Mouse (Mus musculus): ENCODE data around the gene Arhgap24. TPM values are rescaled to one million over a fixed set of nuclear protein-coding genes. Genes with fewer than 3 reads are reported as not detected.

The Arhgap24 gene
- polyA plus RNA-seq (2014; fragmentation: Nextera tagmentation; extraction: Ambion mirVana): 11.2 and 12.0 TPM in 2 replicates

DNA sequence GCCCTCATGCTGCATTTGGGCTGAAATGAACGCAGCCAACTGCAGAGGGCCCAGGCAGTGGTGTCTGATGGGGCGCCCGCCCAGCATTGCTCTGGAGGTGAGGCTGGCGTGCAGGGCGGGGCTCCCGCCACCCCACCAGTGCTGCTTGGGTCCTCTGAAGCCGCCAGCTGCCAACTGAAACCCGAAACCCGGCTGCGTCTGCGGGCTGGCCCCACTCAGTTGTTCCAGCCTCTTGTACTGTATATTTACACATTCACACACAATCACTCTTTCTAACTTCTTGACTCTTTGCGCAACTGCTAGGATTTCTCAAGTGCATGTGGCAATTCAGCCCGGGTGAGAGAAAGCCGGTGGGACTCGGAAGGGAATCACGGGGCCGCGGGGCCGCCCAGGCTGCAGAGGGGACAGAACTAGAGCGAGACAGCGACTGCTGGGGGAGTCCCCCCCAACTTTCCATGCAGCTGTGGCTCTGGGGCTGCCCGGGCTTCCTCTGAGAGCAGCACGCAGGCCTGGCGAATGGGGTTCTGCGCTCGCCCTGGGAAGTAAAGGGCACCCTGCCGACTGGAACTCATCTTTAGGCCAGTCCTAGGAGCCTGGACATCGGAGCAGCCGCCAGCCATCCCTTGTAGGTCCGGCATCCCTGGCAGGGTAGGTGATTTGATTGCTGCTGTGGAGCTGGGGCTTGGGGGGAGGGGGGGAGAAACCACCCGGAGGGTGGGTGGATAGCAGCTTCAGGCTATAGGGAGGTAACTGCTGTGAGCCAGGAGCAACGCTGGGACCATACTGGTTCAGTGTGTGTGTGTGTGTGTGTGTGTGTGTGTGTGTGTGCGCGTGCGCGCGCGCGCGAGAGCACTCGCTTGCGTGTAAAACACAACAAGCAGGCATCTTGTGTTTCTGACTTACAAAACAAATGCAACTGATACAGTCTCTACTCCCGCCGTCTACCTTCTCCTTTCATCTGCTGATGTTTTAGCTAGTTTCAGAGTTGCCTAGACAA lies at the start of gene Arhgap24:
Arhgap24 (plus strand) TSS at position 177 of the 997 bp plus-strand sequence.
- H3K4me3 ChIP-seq (ENCODE audit: low read depth, low read length): peak within 1 kb of the TSS; percentile 27
- peak within 1 kb of the TSS; percentile 61 for H3K4me2 ChIP-seq (ENCODE audit: low read depth, low read length)
- no peaks in the 10 kb centered on the region for H3K9me3 ChIP-seq (ENCODE audit: control insufficient read depth, low read length)
- ATAC-seq (ENCODE audit: low read depth): peak; percentile 80
- peak within 1 kb of the TSS; percentile 7; the same call in 1 of the 2 replicates for H3K27ac ChIP-seq (ENCODE audit: low read depth, low read length)
- H3K27me3 ChIP-seq (ENCODE audit: control insufficient read depth, insufficient read depth, low read length): no peaks in the 10 kb centered on the region
- H3K9ac ChIP-seq (replicated peaks; ENCODE audit: low read depth, low read length): peak within 1 kb of the TSS; percentile 37
- under 1% methylated on average over 42 of the region's 44 CpGs for WGBS
- H3K36me3 ChIP-seq (ENCODE audit: control insufficient read depth, insufficient read depth, low read length): no peaks in the 10 kb centered on the region
- H3K4me1 ChIP-seq (ENCODE audit: control insufficient read depth, insufficient read depth, low read length): peaks cover 9% of the 10 kb centered on the region; the same call in 1 of the 2 replicates

- Histone ChIP-seq H3K4me3 (ENCODE audit: low read depth, low read length) (no peak overlapping the region), H3K9me3 (ENCODE audit: control insufficient read depth, low read length) (no peaks in the 10 kb centered on the region), H3K27me3 (ENCODE audit: control insufficient read depth, insufficient read depth, low read length) (no peaks in the 10 kb centered on the region), H3K4me1 (ENCODE audit: control insufficient read depth, insufficient read depth, low read length) (no peaks in the 10 kb centered on the region), H3K9ac (replicated peaks; ENCODE audit: low read depth, low read length) (no peak overlapping the region), H3K4me2 (ENCODE audit: low read depth, low read length) (no peak overlapping the region), H3K36me3 (ENCODE audit: control insufficient read depth, insufficient read depth, low read length) (no peaks in the 10 kb centered on the region), H3K27ac (ENCODE audit: low read depth, low read length) (no peak overlapping the region)
- ATAC-seq (ENCODE audit: low read depth): no peak
- WGBS: 47% methylated on average over 4 of the region's 4 CpGs
Measured at GRCm38 (mm10) chr5:102434182-102434581, 47.0 kb upstream of the Arhgap24 start.

DNA sequence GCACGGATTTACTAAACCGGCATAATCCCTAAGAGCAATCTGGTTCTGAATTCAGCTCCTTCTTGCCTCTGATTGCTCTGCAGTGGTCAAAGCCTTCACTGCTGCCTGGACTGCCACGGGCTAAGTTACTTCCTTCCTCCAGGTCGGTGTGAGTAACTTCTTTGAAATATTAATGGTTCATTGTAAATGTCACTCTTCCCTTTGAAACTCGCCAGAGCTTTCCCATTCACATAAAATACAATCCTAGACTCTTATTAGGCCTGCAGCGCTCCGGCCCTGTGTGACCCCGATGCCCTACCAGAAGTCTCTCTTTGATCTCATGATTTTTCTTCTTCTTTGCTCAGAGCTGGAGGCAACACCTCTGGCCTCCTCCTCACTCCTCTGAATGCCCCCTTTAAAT lies 44.6 kb upstream of the Arhgap24 start:
- H3K4me1 ChIP-seq (ENCODE audit: control insufficient read depth, insufficient read depth, low read length): no peaks in the 10 kb centered on the region
- no peaks in the 10 kb centered on the region for H3K36me3 ChIP-seq (ENCODE audit: control insufficient read depth, insufficient read depth, low read length)
- H3K9ac ChIP-seq (replicated peaks; ENCODE audit: low read depth, low read length): no peak overlapping the region
- H3K9me3 ChIP-seq (ENCODE audit: control insufficient read depth, low read length): no peaks in the 10 kb centered on the region
- ATAC-seq (ENCODE audit: low read depth): no peak
- H3K4me3 ChIP-seq (ENCODE audit: low read depth, low read length): no peak overlapping the region
- 52% methylated on average over 8 of the region's 8 CpGs for WGBS
- no peak overlapping the region for H3K4me2 ChIP-seq (ENCODE audit: low read depth, low read length)
- no peaks in the 10 kb centered on the region for H3K27me3 ChIP-seq (ENCODE audit: control insufficient read depth, insufficient read depth, low read length)
- no peak overlapping the region for H3K27ac ChIP-seq (ENCODE audit: low read depth, low read length)

DNA sequence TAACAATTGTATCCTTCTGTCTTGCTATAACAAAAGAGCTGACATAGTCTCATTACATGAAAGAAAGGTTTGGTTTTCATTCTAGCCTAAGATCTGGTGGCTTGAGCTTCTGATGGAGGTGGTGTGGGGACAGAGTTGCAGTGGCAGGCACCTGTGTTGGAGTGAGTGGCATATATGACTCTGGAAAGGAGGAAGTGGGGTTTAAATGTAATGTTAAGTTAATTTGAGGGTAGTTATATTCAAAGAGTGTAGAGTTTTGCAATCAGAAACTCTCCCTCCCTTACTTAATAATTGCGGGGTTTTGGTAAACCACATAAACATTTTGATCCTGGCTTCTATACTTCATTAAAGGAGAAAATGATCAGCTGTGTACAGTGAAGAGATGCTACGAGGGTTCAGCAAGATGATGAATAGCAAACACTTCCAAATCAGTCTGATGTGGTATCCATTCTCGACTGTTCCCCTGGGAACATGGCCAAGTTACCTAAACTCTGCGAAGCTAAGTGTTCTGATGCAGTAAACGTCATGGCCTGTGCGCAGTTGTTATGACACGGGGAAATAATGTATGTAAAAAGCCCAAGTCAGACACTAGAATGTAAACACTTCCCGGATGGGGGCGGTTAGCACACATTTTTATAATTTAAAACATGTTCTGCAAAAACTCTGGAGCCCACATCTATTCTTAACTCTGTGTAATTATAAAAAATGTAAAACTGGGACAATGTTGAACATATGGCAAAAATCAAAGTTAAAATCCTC lies 41.9 kb upstream of the Arhgap24 start:
- Histone ChIP-seq H3K4me1 (ENCODE audit: control insufficient read depth, insufficient read depth, low read length) (no peaks in the 10 kb centered on the region), H3K9me3 (ENCODE audit: control insufficient read depth, low read length) (no peaks in the 10 kb centered on the region), H3K4me3 (ENCODE audit: low read depth, low read length) (no peak overlapping the region), H3K9ac (replicated peaks; ENCODE audit: low read depth, low read length) (no peak overlapping the region), H3K4me2 (ENCODE audit: low read depth, low read length) (no peak overlapping the region), H3K27ac (ENCODE audit: low read depth, low read length) (no peak overlapping the region), H3K36me3 (ENCODE audit: control insufficient read depth, insufficient read depth, low read length) (no peaks in the 10 kb centered on the region), H3K27me3 (ENCODE audit: control insufficient read depth, insufficient read depth, low read length) (no peaks in the 10 kb centered on the region)
- WGBS: 85% methylated on average over 9 of the region's 9 CpGs
- ATAC-seq (ENCODE audit: low read depth): no peak

- ATAC-seq (ENCODE audit: low read depth): no peak
- Histone ChIP-seq H3K9ac (replicated peaks; ENCODE audit: low read depth, low read length) (no peak overlapping the region), H3K4me1 (ENCODE audit: control insufficient read depth, insufficient read depth, low read length) (no peaks in the 10 kb centered on the region), H3K27ac (ENCODE audit: low read depth, low read length) (no peak overlapping the region), H3K4me3 (ENCODE audit: low read depth, low read length) (no peak overlapping the region), H3K9me3 (ENCODE audit: control insufficient read depth, low read length) (no peaks in the 10 kb centered on the region), H3K36me3 (ENCODE audit: control insufficient read depth, insufficient read depth, low read length) (no peaks in the 10 kb centered on the region), H3K27me3 (ENCODE audit: control insufficient read depth, insufficient read depth, low read length) (no peaks in the 10 kb centered on the region), H3K4me2 (ENCODE audit: low read depth, low read length) (no peak overlapping the region)
- WGBS: 96% methylated on average over 9 of the region's 9 CpGs
Measured at GRCm38 (mm10) chr5:102447436-102447835, 33.8 kb upstream of the Arhgap24 start.

GRCm38 (mm10) chr5:102450897-102451296 lies 30.3 kb upstream of the Arhgap24 start:
- 92% methylated on average over 2 of the region's 2 CpGs for WGBS
- Histone ChIP-seq H3K4me1 (ENCODE audit: control insufficient read depth, insufficient read depth, low read length) (no peaks in the 10 kb centered on the region), H3K9me3 (ENCODE audit: control insufficient read depth, low read length) (no peaks in the 10 kb centered on the region), H3K4me2 (ENCODE audit: low read depth, low read length) (no peak overlapping the region), H3K4me3 (ENCODE audit: low read depth, low read length) (no peak overlapping the region), H3K27ac (ENCODE audit: low read depth, low read length) (no peak overlapping the region), H3K27me3 (ENCODE audit: control insufficient read depth, insufficient read depth, low read length) (no peaks in the 10 kb centered on the region), H3K36me3 (ENCODE audit: control insufficient read depth, insufficient read depth, low read length) (no peaks in the 10 kb centered on the region), H3K9ac (replicated peaks; ENCODE audit: low read depth, low read length) (no peak overlapping the region)
- ATAC-seq (ENCODE audit: low read depth): no peak

DNA sequence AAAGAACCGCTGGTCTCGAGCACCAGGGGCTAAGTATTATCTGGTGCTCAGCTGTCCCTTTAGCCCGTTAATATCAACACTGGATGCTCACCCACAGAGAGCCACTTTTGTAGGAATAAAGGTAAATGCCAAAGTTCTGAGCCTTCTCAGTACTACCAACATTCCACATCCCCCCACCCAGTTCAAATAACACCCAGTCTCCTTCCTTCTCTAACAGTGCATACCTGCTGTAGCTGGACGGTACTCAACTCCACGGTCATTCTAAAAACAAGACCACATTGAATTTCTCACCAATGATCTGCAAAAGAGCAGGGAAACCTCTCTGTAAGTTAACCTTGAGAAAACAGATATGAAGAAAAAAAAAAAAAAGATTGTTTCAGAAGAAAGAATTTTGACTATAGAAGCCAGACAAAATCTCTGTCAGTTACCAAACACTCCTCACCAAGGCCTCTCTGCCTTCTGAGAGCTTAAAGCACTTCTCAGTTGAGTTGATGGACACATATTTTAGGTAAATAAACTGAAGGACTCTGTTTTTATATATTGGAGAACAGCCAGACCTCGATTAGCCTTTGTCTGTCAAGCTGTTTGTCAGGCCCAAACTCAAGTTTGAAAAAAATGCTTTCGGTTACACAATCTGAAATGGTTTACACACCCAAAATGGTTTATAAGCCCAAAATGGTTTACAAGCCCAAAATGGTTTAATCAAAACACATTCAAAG lies 29.0 kb upstream of the Arhgap24 start:
- no peaks in the 10 kb centered on the region for H3K36me3 ChIP-seq (ENCODE audit: control insufficient read depth, insufficient read depth, low read length)
- H3K27ac ChIP-seq (ENCODE audit: low read depth, low read length): no peak overlapping the region
- H3K4me3 ChIP-seq (ENCODE audit: low read depth, low read length): no peak overlapping the region
- no peak overlapping the region for H3K4me2 ChIP-seq (ENCODE audit: low read depth, low read length)
- H3K9ac ChIP-seq (replicated peaks; ENCODE audit: low read depth, low read length): no peak overlapping the region
- no peaks in the 10 kb centered on the region for H3K4me1 ChIP-seq (ENCODE audit: control insufficient read depth, insufficient read depth, low read length)
- 87% methylated on average over 7 of the region's 7 CpGs for WGBS
- ATAC-seq (ENCODE audit: low read depth): no peak
- H3K27me3 ChIP-seq (ENCODE audit: control insufficient read depth, insufficient read depth, low read length): no peaks in the 10 kb centered on the region
- no peaks in the 10 kb centered on the region for H3K9me3 ChIP-seq (ENCODE audit: control insufficient read depth, low read length)

DNA sequence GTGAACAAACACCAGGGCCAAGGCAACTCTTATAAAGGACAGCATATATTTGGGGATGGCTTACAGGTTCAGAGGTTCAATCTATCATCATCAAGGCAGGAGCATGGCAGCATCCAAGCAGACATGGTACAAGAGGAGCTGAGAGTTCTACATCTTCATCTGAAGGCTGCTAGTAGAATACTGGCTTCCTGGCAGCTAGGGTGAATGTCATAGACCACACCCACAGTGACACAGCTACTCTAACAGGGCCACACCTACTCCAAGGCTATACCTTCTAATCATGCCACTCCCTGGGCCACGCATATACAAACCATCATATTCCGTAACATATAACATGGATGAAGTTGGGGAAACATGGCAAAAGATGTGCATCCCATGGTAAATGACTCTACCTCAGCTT lies 27.9 kb upstream of the Arhgap24 start:
- H3K27me3 ChIP-seq (ENCODE audit: control insufficient read depth, insufficient read depth, low read length): no peaks in the 10 kb centered on the region
- no peak for ATAC-seq (ENCODE audit: low read depth)
- no peak overlapping the region for H3K9ac ChIP-seq (replicated peaks; ENCODE audit: low read depth, low read length)
- WGBS: 91% methylated on average over 2 of the region's 2 CpGs
- H3K27ac ChIP-seq (ENCODE audit: low read depth, low read length): no peak overlapping the region
- no peaks in the 10 kb centered on the region for H3K36me3 ChIP-seq (ENCODE audit: control insufficient read depth, insufficient read depth, low read length)
- no peak overlapping the region for H3K4me3 ChIP-seq (ENCODE audit: low read depth, low read length)
- no peak overlapping the region for H3K4me2 ChIP-seq (ENCODE audit: low read depth, low read length)
- H3K9me3 ChIP-seq (ENCODE audit: control insufficient read depth, low read length): no peaks in the 10 kb centered on the region
- H3K4me1 ChIP-seq (ENCODE audit: control insufficient read depth, insufficient read depth, low read length): no peaks in the 10 kb centered on the region

All from neural tube, embryonic 14.5 days (tissue).